Mouse (Mus musculus) ES-E14 (cell line): ENCODE data around the gene Mycl.

Experiments used
- CHD2 ChIP-seq: IDR thresholded peaks from 2 replicates; pipeline ENCODE4 v1.6.1; 2014; ENCODE audit warnings: mild to moderate bottlenecking, low read depth, low read length, inconsistent platforms
- HCFC1 ChIP-seq: IDR thresholded peaks from 2 replicates; pipeline ENCODE4 v1.6.1; 2012; ENCODE audit warnings: low read length, inconsistent platforms, borderline replicate concordance; ENCODE audit not compliant: insufficient read depth
- ZC3H11A ChIP-seq: IDR thresholded peaks from 2 replicates; pipeline ENCODE4 v1.6.1; 2012; ENCODE audit warnings: low read depth, mild to moderate bottlenecking, inconsistent platforms, low read length, borderline replicate concordance
- ZNF384 ChIP-seq: IDR thresholded peaks from 2 replicates; pipeline ENCODE4 v1.6.1; 2012; ENCODE audit warnings: low read depth, low read length, inconsistent platforms

- TF ChIP-seq ZNF384 (no peak), ZC3H11A (no peak), CHD2 (no peak), HCFC1 (no peak)
Observed at GRCm38 (mm10) chr4:122962751-122963150, 32.7 kb upstream of the Mycl start.
